Mouse (Mus musculus): ENCODE measurements at regions not wholly inside any gene's neighbourhood (a gene's known extent, or its start where the extent isn't known, plus 50 kb on each side); places are given as distances from the start of the nearest gene placed in this dataset.

DNA sequence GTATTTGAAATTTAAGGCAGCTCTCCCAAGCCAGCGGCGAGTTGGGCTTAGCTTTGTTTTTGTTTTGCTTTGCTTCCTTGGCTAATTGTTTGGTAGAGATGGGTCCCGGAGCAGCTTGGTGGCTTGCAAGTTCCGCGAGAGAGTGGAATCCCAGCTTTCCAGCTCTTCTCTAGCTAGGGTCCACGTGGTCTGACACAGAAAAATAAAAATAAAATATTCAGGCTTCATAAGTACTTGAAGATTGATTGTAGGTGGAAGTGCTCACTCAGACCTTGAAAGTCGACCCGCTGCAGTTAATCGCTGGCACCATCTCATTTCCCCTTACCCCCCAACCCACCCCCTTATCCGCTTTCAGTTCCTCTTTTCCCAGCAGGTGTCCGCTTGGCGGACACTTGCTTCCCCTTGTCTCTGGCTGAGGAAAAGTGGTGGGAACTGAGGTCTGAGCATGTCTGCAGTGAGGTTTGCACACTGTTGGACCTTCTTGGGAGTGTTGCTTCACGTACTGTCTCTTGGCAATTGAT lies 198.5 kb downstream of the Dusp6 start:
- DNase-seq (ENCODE audit: low spot score) = no peak

GRCm38 (mm10) chr10:99466695-99467094 lies 203.7 kb downstream of the Dusp6 start:
- no peak for DNase-seq (ENCODE audit: low spot score)

- no peak for DNase-seq (ENCODE audit: low spot score)
Observed at GRCm38 (mm10) chr10:99467319-99467842, 204.3 kb downstream of the Dusp6 start.

DNA sequence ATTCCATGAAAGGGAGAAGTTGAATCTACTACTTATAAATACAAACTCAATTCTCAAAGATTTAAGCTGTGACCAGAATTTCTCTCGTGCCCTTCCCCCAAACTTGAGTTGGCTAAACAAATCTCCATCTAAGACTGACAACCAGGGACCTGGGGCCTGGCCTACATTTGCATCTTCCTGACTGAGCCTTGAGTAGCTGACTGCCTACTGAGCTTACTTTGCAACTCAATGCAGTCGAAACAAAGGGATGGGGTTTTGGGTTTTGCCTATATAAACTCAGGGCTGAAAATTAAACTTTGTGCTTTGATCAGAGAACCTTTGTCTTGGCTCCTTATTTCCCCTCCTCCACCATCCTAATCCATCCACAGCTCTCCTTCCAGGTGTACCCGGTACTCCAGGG lies 205.9 kb downstream of the Dusp6 start:
- DNase-seq (ENCODE audit: low spot score) = no peak

DNA sequence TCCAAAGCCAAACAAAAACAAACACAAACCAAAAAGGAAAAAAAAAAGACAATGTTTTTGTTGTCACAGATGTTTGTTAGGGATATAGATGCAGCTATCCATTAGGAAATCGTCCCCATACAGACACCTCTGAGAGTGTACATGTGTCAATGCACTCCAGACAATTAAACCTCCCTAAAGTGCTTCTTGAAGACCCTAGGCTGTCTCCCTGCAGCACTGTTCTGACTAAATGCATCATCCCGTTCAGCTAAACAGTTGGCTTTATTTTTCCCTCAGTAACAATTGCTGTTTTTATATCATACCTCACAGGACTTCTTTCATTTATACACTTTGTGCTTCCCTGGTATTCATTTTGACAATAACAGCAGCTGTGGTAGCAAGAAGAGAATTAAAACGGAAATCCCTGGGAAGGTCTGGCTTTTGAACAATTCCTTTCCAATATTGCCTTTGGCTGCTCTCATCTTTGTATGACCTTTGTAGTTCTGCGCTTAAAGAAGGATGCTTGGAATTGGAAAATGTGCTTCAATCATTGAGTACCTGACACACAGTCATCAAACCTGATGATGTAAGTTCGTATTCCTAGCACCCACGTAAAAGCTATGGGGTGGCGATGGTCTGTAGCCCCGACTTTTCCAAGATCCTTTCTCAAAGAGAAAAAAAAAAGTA lies 208.9 kb downstream of the Dusp6 start:
- no peak for DNase-seq (ENCODE audit: low spot score)

- DNase-seq (ENCODE audit: low spot score) = peak; percentile 19
Observed at GRCm38 (mm10) chr10:99472806-99473205, 209.8 kb downstream of the Dusp6 start.

- DNase-seq (ENCODE audit: low spot score) = no peak
Observed at GRCm38 (mm10) chr10:99473758-99474157, 210.7 kb downstream of the Dusp6 start.

DNA sequence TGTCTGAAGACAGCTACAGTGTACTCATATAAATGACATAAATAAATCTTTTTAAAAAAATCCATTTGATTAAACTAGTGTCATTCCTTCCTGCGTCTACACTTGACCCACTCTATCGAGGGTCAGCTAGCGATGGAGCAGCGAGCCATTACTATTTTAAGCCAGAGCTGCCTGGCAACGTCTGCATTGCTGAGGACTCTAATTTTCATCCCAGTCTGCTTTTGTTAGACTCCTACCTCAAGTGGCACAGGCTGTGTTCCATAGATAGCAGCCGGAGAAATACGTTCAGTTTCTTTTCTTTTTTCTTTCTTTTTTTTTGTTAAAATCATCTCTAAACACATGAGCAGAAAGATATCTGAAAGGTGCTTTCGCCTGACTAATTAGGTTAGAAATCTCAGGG lies 211.5 kb downstream of the Dusp6 start:
- no peak for DNase-seq (ENCODE audit: low spot score)

DNA sequence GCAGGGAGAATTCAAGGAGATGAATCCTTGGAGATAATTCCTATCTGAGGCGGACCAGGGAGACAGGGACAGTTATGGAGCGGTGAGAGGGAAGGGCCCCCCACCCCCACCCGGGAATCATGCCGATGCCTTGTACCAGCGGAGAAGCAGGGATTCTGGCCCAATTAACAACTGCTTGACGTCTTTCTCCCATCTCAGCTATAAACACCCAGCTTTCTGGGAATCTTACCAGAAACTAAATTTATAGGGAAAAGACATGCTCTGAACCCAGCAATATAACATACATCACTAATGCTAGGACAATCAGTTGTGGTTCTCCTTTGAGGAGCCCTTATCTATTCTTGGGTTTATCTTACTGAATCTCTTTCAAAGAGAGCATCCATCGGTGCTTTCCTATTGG lies 213.2 kb downstream of the Dusp6 start:
- no peak for DNase-seq (ENCODE audit: low spot score)

GRCm38 (mm10) chr10:99476776-99477175 lies 213.7 kb downstream of the Dusp6 start:
- DNase-seq (ENCODE audit: low spot score) = no peak

DNA sequence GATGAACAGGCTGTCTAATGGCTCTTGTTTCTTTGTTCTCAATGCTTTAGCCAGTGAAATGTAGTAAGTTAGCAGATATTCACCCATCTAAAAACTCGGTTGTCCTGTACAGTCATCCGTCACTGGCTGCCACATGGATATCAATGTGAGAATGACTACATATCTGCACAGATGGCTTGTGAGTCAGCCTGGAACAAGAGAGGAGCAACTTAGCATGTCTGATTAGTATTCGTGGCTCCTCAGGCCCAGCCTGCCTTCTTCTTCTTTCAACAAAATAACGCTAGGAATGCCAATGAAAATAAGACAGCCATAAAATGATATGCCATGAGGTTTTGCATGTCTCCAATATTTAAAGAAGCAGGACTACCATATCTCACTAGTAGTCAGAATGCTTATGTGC lies 217.5 kb downstream of the Dusp6 start:
- no peak for DNase-seq (ENCODE audit: low spot score)

DNA sequence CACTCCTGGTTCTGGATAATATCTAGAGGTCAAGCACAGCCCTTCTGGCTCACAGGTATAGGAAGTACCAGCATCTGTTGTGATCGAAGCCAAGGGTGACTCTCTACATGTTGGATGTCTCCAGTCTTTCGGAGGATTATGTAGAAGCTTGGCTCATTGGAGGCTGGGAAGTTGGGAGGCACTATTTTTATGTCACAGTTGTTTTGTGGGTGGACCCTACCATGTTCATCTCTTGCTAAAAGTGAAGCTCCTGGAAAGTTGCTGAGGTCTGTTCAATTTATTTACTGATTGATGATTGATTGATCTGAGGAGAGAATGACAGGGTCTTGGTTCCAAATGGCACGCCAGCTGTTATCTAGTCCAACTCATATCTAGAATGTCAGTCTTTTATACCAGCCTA lies 219.0 kb downstream of the Dusp6 start:
- DNase-seq (ENCODE audit: low spot score) = no peak

GRCm38 (mm10) chr10:99488195-99489080 lies 225.4 kb downstream of the Dusp6 start:
- DNase-seq (ENCODE audit: low spot score) = no peak

GRCm38 (mm10) chr10:99511514-99512237 lies 247.8 kb downstream of the Csl start:
- no peak for DNase-seq (ENCODE audit: low spot score)

DNA sequence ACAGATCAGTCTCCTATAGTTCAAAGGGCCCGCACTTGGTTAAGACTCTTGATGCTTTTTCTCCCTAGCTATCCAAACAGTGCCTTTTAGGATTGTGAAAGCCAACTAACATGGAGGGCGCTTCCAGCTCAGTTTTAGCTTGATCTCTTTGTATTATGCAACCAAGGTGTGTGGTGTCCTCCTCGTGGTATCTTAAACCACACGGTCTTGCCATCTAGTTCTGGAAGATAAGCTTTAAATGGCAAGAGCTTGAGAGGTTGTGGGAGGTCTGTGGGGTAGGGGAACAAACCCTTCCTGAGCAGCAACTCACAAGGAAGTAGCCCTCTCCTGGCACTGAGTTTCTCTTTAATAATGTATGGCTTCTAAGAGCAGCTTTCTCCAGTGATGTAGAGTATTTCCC lies 241.5 kb downstream of the Csl start:
- DNase-seq (ENCODE audit: low spot score) = no peak

DNA sequence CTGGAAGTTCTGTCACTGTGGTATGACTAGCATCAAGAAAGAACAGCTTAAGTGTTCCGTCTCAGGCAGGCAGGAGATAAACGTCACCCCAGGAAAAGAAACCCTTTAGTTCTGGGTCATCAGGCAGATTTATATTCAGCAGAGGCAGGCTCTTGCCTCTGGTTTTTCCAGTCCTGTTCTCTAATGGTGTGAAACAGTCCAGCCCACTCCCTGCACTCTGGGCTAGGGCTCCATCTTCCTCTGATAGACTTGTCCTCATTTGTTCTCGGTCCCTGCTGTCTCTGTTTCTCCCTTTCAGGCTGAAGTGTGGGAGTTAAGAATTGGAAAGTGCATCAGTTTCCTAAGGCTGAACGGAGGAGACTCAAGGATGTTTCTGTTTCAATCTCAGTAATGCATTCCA lies 240.0 kb downstream of the Csl start:
- no peak for DNase-seq (ENCODE audit: low spot score)

- no peak for DNase-seq (ENCODE audit: low spot score)
Observed at GRCm38 (mm10) chr10:99523817-99524216, 235.6 kb downstream of the Csl start.

- peak; percentile 15 for DNase-seq (ENCODE audit: low spot score)
Observed at GRCm38 (mm10) chr10:99524273-99525212, 234.9 kb downstream of the Csl start.

- no peak for DNase-seq (ENCODE audit: low spot score)
Observed at GRCm38 (mm10) chr10:99526148-99526547, 233.3 kb downstream of the Csl start.

DNA sequence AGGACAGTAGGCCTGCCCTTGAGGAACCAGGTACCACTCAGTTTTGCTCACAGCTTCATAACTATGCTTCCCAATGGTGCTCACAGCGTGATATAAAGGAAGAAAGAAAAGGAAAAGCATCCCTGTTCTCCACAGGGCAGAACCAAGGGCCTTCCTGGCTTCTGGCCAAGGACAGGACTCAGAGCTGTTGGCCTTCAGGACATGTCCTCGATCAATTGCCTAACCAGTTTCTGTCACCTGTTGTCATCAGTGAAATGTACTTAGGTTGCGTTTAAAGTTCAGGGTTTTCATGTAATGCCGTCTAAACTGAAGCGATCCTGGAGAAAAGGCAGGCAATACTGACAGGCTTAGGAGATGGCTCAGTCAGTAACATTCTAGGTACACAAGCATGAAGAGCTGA lies 232.9 kb downstream of the Csl start:
- no peak for DNase-seq (ENCODE audit: low spot score)

GRCm38 (mm10) chr10:99531104-99531503 lies 228.4 kb downstream of the Csl start:
- DNase-seq (ENCODE audit: low spot score) = no peak

Measured in testis, postnatal 14 days (tissue).